In the genomic region with DNA sequence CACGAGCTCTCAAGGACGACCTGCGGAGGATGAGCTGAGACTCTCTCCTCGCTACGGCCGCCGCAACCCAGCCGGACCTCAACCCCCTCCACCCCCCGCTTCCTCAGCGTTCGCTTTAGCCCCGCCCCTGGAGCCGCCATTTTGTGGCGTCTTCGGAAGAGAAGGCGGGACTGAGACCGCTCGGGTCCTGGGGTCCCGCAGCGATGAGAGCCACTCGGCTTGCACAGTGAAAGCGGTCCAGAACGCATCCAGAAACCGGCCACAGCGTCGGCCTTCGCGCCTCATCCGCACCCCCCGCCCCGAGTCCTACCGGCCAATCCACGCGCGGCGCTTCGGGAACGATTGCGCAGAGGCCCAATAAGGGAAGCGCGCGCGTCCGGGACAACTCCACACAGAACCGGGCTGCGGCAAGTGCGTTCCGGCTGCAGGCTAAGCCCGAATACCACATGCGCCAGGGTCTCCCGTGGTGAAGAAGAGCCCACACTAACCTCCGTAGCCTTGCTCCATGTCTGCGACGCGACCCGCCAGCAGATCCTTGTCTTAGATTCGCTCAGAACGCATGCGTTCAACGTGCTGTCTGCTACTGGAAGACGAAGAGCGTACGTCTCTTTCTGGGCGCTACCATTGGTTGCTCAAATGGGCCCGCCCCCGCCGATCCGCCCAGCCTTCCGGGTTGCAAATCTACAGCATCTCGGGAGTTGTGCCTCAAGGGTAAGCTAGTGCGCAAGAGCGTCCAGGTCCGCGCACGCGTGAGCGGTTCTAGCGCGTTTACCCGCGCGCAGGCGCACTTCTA, we compare ENCODE assay signal across 8 mouse cellular contexts. TPM values are rescaled to one million over a fixed set of nuclear protein-coding genes. Genes with fewer than 3 reads are reported as not detected.
DNase-seq lines count a peak whose midpoint lies in the region; ATAC-seq and TF ChIP-seq lines count a peak whose summit lies in the region.

TSS of gene Akap8 (minus strand) at position 642 of the 793 bp plus-strand sequence.

- no peaks in the 10 kb centered on the region for H3K27me3 ChIP-seq in hindbrain, embryonic 10.5 days (ENCODE audit: insufficient read depth, poor library complexity, severe bottlenecking)
- H3K27me3 ChIP-seq in lung, postnatal 0 days (replicated peaks; ENCODE audit: insufficient read depth, low read length): no peaks in the 10 kb centered on the region

- no peak for TF ChIP-seq EP300 in lung, postnatal 0 days (IDR thresholded peaks at IDR 0.05)

- peak within 1 kb of the TSS; percentile 95 for H3K27ac ChIP-seq in hindbrain, embryonic 10.5 days
- peak within 1 kb of the TSS; percentile 87 for H3K27ac ChIP-seq in lung, postnatal 0 days (ENCODE audit: low read length)

- peak; percentile 1; the same call in 1 of the 2 replicates for TF ChIP-seq CTCF in lung, postnatal 0 days (IDR thresholded peaks at IDR 0.05)

- H3K9me3 ChIP-seq in hindbrain, embryonic 10.5 days: no peaks in the 10 kb centered on the region
- no peaks in the 10 kb centered on the region for H3K9me3 ChIP-seq in lung, postnatal 0 days (ENCODE audit: low read length)

- peaks cover 29% of the 10 kb centered on the region for H3K4me1 ChIP-seq in hindbrain, embryonic 10.5 days (replicated peaks)
- H3K4me1 ChIP-seq in lung, postnatal 0 days (ENCODE audit: insufficient read depth, low read depth, low read length): peaks cover 4% of the 10 kb centered on the region; the same call in 1 of the 2 replicates

- WGBS in hindbrain, embryonic 10.5 days: under 1% methylated on average over 83 of the region's 83 CpGs
- WGBS in lung, postnatal 0 days: under 1% methylated on average over 83 of the region's 83 CpGs

- H3K4me2 ChIP-seq in lung, postnatal 0 days (replicated peaks; ENCODE audit: low read depth, low read length): peak within 1 kb of the TSS; percentile 86

- H3K9ac ChIP-seq in lung, postnatal 0 days (replicated peaks; ENCODE audit: low read depth): peak within 1 kb of the TSS; percentile 64

- peak within 1 kb of the TSS; percentile 94 for H3K4me3 ChIP-seq in hindbrain, embryonic 10.5 days
- peak within 1 kb of the TSS; percentile 69 for H3K4me3 ChIP-seq in lung, postnatal 0 days (ENCODE audit: low read depth, low read length)

- peak; percentile 99 for DNase-seq in MN1 (ENCODE audit: low spot score)
- peak; percentile 99 for DNase-seq in cerebellum, adult 9-10 months
- peak; percentile 99 for DNase-seq in hindbrain, embryonic 10.5 days (ENCODE audit: low spot score)
- peak; percentile 100 for DNase-seq in layer of hippocampus, adult 9-11 months
- DNase-seq in lung, postnatal 0 days (ENCODE audit: low spot score): peak; percentile 100
- DNase-seq in ovary, postnatal 14 days (ENCODE audit: low spot score): peak; percentile 91
- peak; percentile 98 for DNase-seq in thymus, postnatal 14 days

- ATAC-seq in frontal cortex, adult (ENCODE audit: low TSS enrichment): peak; percentile 95
- ATAC-seq in lung, postnatal 0 days: peak; percentile 98

- H3K36me3 ChIP-seq in hindbrain, embryonic 10.5 days: peaks cover 55% of the 10 kb centered on the region
- peaks cover 12% of the 10 kb centered on the region; the same call in 1 of the 2 replicates for H3K36me3 ChIP-seq in lung, postnatal 0 days (ENCODE audit: insufficient read depth, low read length)

RNA-seq across cellular contexts. Expression of gene Akap8, which starts in this region (rescaled TPM):
- 114 and 133 TPM in 2 replicates for polyA plus RNA-seq in hindbrain, embryonic 10.5 days (2016; fragmentation: Nextera tagmentation; extraction: Ambion mirVana)
- polyA plus RNA-seq in lung, postnatal 0 days (2015; fragmentation: Nextera tagmentation; extraction: Ambion mirVana): 30.2 and 34.0 TPM in 2 replicates

Comparison
In these comparisons a context has a peak if more than half of its experiments do, and no peak if none do; other contexts are left out.
1. Peak in every context shown above with its lines: DNase-seq, ATAC-seq, H3K4me3 ChIP-seq and H3K27ac ChIP-seq.